Mouse (Mus musculus): ENCODE measurements around the gene Smagp.
A peak's percentile ranks its signal among the peaks of the same experiment; 100 is the strongest.

Smagp gene

DNA sequence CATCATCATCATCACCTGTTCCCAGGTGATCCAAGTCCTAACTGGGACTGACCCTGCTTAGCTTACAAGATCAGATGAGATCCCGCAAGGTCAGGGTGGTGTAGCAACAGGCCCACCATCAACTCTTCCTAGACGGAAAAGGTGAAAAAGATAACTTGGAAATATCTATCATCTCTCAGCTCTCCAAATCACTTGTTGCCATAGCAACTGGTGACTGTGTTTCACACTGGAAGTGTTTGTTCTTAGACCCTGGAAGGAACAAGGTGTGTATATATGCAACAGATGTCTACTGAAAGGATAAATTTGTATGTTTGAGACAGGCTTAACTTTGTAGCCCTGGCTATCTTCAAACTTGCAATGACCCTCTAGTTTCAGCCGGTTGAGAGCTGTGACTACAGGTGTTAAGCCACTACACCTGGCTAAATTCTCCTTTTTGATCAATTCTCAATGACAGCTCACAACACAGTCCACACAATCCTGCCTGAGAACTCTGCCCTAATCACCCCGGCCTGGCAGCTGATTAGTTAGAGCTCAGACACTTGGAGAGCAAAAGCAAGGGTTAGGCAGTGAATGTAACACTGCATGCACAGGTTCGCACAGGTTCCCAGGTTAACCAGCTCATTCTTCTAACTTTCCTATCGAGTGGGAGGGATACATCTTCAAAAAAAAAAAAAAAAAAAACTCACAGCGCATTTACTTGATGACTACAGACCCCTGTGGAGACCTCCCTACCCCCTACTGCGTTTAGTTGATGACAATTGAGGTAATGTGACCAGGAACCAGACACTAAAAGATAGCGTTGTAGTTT is 28.9 kb upstream of the Smagp start:
- peak; percentile 29 for DNase-seq (ENCODE audit: low read depth, low spot score)

- DNase-seq (ENCODE audit: low read depth, low spot score) = peak; percentile 16
Measured at GRCm38 (mm10) chr15:100664813-100665274, 28.1 kb upstream of the Smagp start.

- no peak for DNase-seq (ENCODE audit: low read depth, low spot score)
Measured at GRCm38 (mm10) chr15:100660805-100661204, 24.1 kb upstream of the Smagp start.

DNA sequence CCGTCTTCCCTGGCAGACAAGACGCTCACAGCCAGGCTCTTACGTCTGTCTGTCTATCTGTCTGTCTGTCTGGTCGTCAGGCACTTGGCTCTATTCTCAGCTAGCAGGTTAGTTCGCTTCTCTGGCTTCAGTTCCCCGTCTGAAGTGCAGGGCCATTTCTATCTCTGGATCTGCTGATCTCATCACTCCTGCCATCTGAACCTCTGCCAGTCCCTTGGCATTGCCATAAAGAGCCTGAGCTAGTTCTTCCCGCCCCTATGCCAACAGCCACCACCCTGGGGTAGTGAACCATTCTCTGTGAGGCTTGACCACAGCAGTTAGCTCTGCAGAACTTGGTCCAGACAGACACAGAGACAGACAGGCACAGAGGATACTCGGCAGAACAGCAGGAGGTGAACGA is 23.6 kb upstream of the Smagp start:
- peak; percentile 87 for DNase-seq (ENCODE audit: low read depth, low spot score)

DNA sequence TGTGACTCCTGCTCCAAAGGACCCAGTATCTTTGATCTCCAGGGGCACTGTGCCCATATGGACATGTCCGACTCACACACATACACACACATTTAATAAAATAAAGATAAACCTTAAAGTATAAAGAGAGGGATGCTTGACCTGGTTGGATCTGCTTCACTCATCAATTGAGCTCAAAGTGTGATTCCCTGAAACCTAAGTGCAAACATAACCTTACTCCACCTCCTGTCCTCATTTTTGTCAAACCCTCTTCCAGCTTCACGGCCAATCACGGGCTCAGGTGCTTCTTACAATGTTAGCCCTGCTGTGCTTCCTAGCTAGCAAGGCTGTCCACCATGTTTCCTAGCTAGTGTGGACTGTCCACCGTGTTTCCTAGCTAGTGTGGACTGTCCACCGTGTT is 18.5 kb upstream of the Smagp start:
- no peak for DNase-seq (ENCODE audit: low read depth, low spot score)

- DNase-seq (ENCODE audit: low read depth, low spot score) = no peak
Measured at GRCm38 (mm10) chr15:100654271-100654670, 17.5 kb upstream of the Smagp start.

- no peak for DNase-seq (ENCODE audit: low read depth, low spot score)
Measured at GRCm38 (mm10) chr15:100651610-100652009, 14.9 kb upstream of the Smagp start.

- peak; percentile 54 for DNase-seq (ENCODE audit: low read depth, low spot score)
Measured at GRCm38 (mm10) chr15:100650111-100650510, 13.4 kb upstream of the Smagp start.

DNA sequence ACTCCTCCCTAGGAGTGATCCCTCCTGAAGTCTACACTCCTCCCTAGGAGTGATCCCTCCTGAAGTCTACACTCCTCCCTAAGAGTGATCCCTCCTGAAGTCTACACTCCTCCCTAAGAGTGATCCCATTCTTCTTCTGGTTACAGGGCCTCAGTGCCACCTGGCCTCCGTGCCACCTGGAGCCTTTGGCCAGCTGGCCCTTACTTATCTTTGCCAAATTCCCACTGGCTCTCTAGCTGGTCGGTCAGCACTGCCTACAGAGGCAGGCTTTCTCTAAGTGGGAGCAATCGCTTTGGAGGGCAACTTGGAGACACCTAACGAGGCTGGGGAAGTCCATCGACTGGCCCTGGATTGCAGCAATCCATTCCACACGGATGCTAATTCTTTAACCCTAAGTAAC is 9.4 kb upstream of the Smagp start:
- DNase-seq (ENCODE audit: low read depth, low spot score) = peak; percentile 84

- DNase-seq (ENCODE audit: low read depth, low spot score) = no peak
Measured at GRCm38 (mm10) chr15:100642451-100642850, 5.7 kb upstream of the Smagp start.

GRCm38 (mm10) chr15:100641226-100641810 is 4.6 kb upstream of the Smagp start:
- no peak for DNase-seq (ENCODE audit: low read depth, low spot score)

DNA sequence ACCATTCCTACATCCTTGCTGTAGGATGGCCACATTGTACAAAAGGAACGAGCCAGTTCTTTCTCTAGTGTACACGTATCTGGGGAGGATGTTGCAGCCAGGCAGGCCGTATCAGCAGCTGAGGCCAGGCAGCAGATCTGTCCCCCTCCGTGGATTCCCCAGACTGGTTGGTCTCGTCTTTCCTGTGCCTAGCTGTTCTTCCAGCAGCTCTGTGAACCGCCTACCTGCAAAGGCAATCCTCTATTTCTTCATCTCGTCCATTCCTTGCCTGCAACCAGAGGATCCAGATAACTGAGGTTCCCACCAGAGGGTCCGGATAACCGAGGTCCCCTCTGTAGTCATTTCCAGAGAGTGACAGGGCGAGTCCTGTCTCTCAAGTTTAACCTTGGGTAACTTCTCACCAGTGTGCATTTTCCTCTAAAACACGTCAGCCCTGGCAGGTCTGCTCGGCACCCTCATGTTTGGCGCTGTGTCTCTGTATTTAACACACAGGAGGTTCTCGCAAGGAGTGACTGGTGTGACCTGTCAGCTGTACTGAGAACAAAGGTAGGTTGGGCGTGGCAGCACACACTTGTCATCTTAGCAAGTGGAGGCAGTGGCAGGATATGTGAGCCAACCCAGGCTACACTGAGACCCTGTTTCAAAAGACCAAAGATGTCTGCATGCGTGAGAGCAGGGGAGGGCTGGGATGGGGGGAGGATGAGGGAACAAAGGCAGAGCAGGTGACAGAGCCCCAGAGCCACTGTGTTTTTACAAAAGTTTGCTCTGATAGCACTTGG is 3.4 kb upstream of the Smagp start:
- no peak for DNase-seq (ENCODE audit: low read depth, low spot score)

DNA sequence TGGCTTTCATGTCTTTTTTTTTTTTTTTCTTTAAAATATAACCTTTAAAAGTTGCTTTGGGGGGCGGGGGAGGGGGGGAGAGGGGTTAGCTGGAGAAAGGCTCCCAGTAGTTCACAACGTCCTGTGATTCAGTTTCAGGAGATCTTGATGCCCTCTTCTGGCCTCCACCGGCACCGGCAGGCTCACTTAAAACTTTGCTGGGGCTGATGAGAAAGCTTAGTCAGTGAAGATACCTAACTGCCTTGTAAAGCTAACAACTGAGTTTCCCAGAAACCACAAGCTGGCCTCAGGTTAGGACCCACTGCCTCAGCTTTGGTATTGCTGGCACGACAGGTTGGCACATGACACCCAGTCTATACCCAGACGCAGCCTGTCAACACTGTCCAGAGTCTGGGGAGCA is 921 bp upstream of the Smagp start:
- peak; percentile 40 for DNase-seq (ENCODE audit: low read depth, low spot score)

DNA sequence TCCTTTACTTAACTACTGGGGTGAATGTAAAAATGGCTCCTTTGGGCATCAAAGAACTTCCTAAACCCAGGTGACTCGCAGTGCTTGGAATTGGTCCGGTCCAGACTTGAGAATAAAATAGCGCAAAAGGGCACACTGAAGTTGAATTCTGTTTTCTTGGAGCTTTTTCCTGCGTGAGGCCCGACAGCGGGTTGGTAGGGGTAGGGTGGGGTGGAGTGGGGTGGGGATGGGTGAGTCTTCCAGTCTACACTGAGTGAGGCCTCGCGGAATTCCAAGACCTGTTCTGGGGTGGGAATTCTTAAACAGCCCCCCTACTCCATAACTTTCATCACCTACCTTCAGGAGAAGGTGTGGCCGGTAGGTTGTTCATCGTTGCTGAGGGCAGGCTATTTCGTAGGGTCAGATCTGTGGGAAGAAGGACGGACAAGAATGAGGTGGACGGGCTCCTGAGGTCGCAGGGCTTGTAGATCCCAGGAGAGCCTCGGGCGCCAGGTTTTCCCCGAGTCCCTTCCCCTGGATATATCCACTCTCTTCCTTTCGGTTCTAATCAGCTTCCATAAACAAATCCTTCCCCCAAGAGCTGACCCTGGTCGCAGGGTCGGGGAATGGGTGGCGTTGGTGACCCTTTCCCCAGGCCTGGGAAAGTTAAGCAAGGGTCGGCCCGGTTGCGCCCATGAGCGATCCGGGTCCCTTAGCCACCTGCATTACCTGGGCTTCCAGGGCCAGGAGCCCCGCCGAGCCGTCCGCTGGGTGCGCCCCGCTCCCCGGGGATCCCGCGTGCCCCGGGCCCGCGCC is 692 bp downstream of the Smagp start:
- no peak for DNase-seq (ENCODE audit: low read depth, low spot score)

DNA sequence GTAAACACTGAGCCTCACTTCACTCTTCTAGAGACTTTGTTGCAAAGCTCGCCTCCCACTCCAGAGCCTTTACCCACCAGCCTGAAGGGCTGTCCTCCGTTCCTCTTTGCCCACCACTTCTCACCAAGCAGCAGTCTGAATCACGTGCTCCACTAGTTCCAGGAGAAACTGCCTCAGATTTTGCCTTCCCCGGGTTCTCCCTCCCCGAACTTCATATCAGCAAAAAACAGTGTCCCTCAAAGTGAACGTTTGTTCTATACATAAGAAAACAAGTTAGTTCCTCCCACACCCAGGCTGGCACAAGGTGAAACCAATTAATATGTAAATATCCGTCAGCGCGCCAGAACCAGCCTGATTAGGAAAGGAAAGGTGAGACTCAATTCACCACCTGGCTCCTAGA is 1.5 kb downstream of the Smagp start:
- DNase-seq (ENCODE audit: low read depth, low spot score) = no peak

- DNase-seq (ENCODE audit: low read depth, low spot score) = no peak
Measured at GRCm38 (mm10) chr15:100633341-100633740, 3.4 kb downstream of the Smagp start.

GRCm38 (mm10) chr15:100632323-100632722 is 4.4 kb downstream of the Smagp start:
- no peak for DNase-seq (ENCODE audit: low read depth, low spot score)

- DNase-seq (ENCODE audit: low read depth, low spot score) = no peak
Measured at GRCm38 (mm10) chr15:100631454-100632170, 5.1 kb downstream of the Smagp start.

DNA sequence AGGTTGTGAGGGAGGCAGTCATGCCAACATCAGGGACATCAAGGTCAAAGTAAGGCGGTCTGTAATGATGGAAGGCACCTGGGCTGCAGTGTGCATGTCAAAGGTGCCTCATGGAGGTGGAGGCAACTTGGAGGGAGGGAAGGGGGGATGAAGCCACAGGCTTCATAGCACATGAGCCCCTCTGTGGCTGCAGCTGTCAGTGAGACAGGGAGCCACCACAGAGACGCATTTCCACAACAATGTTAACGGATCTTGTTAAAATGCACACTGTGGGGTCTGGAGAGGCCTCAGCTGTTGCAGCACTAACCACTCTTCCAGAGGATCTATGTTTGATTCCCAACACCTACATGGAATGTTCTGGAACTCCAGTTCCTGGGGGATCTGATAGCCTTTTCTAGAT is 6.6 kb downstream of the Smagp start:
- no peak for DNase-seq (ENCODE audit: low read depth, low spot score)

GRCm38 (mm10) chr15:100628797-100629196 is 7.9 kb downstream of the Smagp start:
- DNase-seq (ENCODE audit: low read depth, low spot score) = no peak

- no peak for DNase-seq (ENCODE audit: low read depth, low spot score)
Measured at GRCm38 (mm10) chr15:100627774-100628370, 8.9 kb downstream of the Smagp start.
